Mouse (Mus musculus): ENCODE measurements around the gene Tns3.

- TF ChIP-seq CTCF (IDR thresholded peaks at IDR 0.05; ENCODE audit: borderline replicate concordance, control insufficient read depth, extremely low read depth, insufficient read depth, low read length, poor library complexity): no peak
- no peak for TF ChIP-seq POLR2A (IDR thresholded peaks at IDR 0.05; ENCODE audit: control insufficient read depth, extremely low read depth, insufficient read depth, low read length, poor library complexity)
Observed at GRCm38 (mm10) chr11:8467403-8468160, 196.8 kb downstream of the Tns3 start.

Measured in thymus, adult 2 months (tissue).